Mouse (Mus musculus) urinary bladder, postnatal 36 days (tissue): ENCODE measurements at regions not wholly inside any gene's neighbourhood (a gene's known extent, or its start where the extent isn't known, plus 50 kb on each side); places are given as distances from the start of the nearest gene placed in this dataset.

Experiments used
- DNase-seq, 2 experiments: peaks; one replicate each; pipeline ENCODE4 v3.0.0; 2022; ENCODE audit warnings: low spot score in 2 of 2, mixed read lengths in 1 of 2

DNA sequence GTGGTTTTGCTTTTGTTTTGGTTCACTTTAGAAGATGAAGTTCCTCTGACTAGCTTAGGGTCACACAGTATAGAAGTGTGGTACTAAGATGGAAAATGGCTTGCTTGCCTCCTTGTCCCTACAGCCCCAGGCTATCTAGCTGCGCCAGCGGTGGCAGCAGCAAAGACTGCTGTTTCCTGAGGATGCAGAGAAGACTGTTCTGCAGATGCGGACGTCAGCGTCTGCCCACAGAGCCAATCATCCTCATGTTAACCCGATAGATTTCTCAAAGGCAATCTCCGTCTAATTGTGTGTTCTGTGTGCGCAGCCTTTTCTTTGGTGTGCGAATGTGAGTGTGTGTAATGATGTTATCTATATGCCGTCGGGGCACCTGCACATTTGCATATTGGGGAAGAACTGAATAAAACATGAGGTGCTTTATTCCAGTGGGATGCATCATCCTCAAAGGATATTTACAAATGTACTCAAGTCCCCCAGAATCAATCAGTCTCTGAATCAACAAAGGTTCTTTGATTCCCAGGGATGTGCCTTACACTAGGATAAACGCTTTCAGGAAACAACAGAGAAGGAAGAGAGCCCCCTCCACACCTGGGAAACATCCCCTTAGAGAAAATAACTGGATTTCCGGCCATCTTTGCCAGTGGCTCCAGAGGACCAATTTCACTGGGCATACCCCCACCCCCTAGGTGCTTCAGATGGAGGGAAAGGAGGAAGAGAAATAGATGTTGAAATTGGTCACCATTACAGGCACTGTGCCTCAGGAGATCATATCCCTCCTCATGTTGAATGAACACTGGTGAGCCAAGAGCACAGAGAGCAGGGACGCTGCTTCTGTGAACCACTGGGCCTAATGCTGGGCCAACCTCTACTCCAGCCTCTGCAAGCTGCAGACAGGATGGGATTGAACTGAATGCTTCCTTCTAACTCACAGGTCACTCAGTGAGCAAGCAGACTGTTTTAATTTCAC, 409.7 kb upstream of the Plxna2 start:
- no peak for DNase-seq

DNA sequence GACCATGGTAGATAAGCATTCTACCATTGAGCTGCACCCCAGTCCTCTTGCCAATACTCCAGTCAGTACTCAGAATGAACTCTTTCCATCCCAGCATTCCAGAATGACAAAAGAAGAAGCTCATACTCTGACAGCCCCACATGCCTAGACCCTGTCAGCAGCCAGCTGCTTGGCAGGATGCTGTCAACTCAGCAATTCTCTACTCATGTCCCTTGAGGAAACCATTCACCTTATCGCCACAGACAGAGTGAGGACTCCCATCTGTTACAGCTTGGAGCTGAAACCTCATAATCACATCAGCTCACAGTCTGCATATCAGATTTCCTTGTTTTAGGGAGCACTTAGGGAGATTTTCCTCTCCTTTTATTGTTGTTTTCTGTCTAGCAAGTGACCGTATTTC, 420.5 kb upstream of the Plxna2 start:
- DNase-seq: no peak

DNA sequence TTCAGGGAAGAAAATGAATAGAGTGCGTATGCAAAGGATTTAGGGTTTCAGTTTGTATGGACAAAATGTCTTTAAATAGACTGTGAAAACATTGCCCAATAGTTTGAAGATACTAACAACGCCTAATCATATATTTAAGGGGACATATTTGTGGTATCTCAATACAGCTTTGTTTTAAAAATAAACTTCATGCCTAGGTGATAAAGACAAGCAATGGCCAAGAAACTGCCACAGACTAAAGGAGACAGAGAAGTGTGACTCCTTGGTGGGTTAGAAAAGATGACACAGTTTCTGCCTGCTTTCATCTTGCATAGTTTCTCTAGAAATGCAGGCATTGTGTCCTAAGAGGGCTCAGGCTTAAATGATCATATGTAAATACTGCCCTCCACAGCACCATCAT, 435.7 kb upstream of the Plxna2 start:
- DNase-seq: no peak

DNA sequence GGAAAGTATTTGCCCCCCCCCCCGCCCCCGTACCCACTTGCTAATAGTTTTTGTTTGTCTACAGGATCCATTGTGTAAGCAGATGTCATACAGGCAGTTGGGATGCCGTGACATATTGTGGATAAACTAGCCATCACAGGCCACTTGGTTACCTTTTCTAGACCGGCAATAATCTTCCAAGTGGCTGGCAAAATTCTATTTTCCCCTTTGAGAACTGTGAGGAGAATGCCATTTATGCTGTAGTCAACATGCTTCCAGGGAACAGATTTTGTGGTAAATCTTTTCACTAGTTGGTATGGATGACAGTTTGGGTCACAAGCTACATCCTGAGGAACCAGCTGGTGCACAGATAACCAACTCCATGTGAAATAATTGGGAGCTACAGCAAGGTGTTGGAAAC, 456.5 kb upstream of the Plxna2 start:
- DNase-seq: no peak

DNA sequence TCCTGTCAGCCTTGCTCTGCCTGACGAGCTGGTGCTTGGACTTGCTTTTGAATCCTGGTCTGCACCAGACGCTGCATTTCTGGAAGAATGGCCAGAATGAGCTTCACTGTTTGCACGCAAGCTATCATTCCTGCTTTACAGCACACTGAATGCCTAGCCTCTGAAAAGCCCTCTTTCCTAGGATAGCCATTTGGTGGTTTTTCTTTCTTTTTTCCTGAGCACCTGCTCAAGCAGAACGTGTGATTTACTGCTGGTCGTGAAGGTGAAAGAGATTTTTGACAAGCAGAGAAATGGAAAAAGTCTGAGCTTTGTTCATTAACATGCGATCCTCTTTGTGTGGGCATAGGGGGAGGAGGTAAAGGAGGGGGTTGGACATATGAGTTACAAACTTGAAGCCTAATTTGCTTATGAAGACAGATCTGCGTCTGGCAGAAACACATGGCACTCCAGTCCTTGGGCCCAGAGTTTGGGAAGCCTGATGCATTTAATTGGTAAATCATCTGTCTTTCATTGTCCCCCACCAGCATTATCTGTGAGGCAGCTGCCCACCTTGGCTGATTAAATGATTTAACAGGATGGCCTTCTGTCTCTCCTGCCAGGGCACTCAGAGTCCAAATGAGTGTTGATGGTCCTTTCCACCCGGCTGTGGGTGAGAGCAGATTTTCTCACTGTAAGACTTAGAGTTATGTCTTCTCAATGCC, 457.1 kb upstream of the Plxna2 start:
- DNase-seq: no peak

DNA sequence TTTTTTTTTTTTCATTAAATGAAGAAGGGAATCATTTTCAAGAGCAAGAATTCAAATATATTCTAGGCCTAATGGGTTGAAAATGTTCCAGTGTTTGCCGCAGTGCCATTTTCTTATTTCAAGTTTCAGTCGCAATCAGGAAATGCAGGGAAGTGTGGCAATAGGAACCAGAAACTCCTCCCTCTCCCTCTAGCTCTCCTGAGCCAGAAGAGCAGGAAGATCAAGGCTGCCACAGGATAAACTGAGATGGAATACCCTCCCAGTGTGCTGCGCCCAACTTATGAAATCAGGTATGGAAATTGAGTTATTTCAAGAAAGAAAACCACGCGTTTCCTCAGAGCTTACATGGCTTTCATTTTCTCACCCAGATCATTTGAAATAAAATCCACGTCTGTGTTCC, 460.8 kb upstream of the Plxna2 start:
- no peak for DNase-seq

DNA sequence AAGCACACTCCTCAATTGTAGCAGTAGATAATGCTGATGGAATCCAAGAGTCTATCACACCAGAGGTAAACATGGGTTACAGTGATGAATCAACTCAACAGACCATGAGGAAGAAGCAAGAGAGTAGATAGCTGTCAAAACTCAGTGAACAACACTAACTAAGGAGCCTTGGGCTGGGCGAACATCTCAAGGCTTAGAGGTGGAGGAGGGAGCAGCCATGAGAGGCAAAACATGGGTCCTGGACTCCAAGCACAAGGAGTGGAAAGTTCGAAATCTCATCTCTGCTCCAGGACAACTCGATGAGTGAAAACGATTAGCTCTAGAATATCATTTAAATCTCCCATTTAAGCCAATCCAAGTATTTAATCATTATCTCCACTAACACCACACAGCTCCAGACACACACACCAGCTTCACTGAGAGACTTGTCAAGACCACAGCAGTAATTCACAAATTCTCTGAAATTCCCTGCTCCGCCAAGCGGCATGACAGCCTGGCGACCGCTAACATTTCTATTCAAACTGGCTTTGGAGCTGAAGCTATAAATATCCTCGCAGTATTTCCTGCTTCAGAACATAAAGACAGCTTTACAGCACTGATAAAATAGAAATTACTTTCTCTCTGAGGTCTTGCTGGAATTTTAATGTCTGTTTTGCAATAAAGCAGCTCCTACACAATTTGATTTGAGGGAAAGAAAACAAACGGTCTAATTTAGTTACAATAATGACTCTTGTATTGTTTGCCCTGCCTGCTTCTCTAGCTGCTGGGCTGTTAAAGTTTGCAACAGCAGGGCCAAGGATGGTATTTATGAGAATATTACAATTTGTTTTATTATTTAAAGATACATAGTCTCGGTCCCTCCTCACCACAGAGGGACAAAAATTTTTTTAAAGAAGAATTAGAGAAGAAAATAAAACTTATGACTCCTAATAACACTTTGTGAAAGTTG, 469.3 kb upstream of the Plxna2 start:
- no peak for DNase-seq

DNA sequence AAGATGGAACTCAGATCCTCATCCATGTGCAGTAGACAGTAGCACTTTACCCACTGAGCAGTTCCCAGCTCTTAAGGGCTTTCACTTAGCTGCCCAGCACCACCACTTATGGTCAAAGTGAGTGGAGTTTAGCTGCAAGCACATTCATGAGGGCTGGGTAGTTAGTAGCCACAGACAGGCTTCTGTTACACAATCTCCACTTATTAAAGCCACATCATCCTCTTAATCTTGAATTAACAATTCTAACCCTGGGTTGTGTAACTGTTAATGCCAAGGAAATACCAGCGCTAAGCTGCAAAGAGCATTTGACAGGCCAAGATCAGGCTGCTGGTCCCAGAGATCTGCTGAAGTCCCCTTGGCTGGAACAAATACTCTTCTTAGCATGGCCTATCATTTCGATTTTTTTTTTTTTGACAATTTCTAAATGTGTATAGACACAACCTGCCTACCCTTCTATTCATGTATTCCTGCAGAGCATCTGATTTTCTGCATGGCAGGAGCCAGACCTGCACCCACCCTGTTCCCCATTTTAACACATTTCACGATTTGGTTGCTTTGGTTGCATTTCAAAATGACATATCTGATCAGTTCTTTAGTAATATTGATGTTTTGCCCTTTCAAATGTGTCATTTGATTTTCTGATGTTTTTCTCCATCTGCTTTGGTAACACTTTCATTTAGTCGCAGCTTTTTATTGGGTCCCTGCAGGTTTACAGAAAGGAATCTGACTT, 500.2 kb upstream of the Plxna2 start:
- DNase-seq: no peak

DNA sequence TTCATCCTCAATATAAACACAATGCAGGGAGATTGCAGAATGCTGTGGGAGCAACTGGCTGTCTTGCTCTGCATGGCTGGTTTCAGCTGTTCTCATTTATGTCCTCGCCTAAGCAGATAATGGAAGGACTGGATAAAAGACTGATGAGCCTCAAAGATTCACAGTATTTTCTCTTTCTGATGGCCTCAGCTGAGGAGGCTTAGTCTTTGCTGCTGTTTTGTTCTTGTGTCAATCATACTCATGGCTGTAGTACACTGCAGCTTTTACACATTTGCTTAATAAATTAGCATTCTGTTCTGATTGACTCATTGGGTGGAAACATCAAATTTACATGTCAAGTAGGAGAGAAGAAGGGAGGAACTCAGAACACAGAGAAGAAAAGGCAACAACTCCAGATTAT, 503.6 kb upstream of the Plxna2 start:
- DNase-seq: no peak

DNA sequence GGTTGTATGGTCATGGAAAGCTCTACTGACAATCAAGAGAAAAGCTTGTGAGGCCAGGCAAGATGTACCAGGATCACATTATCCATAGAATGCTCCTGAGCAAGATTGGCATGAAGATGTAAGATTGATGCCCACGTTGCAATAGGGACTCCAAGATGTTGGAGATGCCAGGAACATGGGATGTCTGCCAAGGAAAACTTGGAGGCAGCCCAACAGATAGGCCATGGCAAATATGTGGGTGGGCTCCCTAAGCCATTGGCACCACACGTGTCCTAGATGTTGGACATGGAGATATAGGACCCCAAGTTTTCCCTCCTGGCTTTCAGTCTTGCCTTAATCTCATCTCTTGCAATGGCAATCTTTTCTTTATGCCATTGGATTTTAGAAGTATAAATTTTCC, 506.1 kb upstream of the Plxna2 start:
- DNase-seq: no peak

DNA sequence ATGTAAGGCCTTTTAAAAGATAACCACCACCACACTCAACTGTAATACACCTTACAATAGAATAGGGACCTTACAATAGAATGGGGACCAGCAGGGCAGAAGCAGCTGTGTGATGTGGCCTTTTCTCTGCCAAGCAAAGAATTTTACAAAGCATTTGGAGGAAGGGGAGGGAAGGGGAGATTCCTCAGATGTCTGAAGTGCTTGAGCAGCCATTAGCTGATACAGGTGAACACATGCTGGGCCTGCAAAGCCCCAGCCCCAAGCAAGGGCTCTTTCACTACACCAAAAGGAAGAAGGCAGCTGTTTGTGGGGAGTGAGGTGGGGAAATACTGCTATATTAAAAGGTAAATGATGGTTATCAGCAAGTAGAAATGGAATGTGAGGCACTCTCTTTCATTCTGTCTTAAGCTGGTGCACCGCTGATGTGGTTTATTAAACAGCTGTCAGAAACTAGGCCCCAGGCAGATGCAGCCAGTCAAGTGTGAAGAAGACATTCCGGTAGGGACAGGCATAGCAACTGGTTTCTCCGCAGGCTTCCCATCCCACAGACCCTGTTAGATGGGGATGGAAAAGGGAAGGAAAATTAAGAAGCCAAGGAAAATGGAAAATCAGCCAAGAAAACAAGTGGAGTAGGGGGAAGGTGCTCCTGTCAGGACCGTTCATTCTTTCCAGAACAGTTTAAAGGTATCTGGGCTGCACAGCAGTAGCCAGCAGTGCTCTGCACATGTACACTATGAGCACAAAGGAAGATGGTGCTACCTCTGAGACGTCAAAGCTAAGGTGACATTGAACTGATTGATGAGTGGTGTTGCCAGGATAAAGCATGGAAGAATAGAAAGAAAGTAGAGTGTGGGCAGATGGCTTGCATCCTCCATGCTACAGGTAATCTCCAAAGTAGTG, 508.6 kb upstream of the Plxna2 start:
- no peak for DNase-seq

DNA sequence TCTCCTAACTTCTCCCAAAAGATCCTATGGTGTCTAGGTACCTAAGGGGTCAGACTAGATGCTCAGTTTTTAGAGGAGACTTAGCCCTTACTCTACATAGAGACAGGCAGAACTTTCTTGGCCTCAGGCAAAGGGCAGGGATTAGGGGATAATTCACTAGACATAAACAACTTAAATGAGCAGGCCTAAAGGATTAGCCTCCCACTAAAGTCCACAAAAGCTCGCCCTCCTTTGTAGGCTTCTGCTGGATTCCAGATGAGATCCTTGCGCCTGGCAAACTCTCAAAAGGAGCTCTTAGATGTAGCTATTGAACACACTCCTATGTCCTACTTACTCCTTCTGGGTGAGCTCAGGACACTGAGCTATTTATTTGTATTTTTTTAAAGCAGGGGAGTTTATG, 509.9 kb upstream of the Plxna2 start:
- no peak for DNase-seq

DNA sequence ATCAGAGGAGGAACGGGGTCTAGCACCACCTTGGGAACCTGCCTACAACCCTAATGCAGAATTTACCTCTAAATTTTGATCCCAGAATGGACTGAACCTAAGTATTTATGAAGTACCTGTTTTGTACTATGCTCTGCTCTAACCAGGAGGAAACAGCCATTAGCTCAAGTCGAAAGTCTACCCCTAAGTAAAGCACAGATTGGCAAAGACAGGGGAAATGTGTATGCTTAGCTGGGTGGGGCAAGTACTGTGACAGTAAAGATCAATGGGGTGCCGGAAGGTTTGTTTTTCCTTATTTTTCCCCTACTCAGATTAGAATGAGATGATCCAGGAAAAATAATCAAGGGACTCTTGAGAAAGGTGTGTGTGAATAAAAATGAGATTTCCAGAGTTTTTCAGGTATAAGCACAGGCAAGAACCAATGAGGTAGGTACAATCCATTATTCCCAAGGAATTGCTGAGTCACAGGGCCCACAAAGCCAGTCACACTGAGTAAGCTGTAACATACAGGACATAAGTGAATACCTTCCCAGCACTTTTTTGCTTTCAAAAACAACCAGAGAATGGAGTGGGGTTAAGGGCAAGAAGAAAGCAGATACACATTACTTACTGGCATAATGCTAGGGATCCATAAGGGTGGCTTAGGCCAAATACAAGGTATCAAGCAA, 510.6 kb upstream of the Plxna2 start:
- no peak for DNase-seq

DNA sequence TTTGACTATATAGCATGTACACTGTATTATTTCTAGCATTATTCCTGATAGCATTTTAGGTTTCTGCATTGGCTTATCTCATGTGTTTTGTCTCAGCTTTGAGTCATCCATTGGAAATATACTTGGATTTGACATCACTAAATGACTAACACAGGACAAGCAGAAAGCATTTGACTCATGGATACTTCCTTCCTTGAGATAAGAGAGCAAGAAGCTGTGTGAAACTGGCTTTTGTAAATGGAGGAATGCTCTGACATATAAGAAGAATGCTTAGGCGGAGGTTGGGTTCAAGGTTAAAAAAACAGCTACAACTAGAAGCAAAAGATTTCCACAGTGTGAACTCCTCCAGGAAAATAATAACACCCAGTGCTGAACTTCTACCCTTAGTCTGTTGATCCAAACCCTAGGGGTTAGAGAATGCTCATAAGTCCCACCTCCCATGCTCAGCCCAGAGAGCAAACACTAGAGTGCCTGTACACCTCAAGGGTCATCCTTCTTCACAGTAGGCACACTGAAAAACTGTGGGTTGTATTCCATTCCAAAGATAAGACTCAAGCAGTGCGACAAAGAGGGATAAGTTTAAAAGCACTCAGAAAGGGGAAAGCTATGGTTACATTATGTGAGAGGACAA, 528.0 kb upstream of the Plxna2 start:
- no peak for DNase-seq

DNA sequence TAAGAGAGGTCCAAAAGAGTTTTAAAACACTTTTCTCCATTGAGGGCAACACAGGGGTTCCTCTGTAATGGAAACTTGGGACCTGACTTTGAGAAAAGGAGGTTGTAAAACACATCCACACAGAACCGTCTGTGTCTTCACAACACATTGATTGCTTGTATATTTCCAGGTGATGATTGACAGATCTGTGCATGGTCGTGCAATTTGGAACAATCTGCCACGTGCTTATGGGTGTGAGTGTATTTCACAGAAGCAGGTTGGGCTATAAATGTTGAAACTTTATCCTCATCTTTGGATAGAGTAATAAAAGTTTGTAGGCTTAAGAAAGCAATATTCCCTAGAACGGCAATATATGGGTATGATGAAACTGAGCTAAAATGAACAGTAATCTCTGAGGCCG, 559.5 kb upstream of the Plxna2 start:
- DNase-seq: no peak

DNA sequence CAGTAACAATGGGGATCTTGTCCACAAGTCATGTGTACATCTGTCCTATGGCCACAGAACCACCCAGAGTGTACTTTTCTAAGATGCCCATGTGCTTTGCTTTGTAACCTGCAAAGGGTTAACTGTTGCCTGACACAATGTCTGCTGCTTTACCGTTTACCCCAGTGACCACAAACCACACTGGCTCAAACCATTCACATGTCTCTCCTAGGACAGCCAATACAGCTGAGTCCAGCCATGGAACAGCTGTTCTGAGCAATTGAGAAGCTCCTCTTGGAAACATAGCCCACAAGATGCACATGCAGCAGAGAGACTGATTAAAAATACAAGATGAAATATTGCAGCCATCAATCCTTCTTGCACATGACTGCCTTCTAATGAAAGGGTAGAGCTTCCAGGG, 561.5 kb upstream of the Plxna2 start:
- DNase-seq: no peak

DNA sequence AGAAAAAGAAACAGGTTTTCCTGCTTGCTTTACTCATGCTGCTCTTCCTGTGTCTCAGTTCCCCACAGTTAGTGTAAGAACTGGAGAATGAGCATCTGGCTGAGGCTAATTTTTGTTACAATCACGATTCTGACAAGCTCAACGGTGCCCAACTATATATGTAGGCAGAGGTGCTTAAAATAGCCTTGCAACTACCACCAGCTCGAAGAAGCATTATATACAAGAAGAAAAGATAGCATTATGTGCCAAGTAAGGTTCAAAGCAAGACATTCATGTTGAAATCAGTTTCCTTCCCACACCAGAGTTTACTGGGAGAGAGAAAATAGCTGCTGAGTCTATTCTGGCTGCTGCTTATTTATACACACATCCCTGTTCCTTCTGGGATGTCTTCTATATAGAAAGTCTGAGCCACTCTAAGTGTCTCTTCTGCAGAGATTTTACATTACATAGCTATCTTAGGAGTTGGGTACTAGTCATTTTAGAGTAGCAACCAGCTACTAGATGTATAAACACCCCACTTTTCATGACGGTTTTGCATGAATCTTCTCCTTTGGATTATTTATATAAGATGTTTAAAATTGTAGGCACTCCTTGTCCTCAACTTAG, 568.2 kb upstream of the Plxna2 start:
- no peak for DNase-seq

DNA sequence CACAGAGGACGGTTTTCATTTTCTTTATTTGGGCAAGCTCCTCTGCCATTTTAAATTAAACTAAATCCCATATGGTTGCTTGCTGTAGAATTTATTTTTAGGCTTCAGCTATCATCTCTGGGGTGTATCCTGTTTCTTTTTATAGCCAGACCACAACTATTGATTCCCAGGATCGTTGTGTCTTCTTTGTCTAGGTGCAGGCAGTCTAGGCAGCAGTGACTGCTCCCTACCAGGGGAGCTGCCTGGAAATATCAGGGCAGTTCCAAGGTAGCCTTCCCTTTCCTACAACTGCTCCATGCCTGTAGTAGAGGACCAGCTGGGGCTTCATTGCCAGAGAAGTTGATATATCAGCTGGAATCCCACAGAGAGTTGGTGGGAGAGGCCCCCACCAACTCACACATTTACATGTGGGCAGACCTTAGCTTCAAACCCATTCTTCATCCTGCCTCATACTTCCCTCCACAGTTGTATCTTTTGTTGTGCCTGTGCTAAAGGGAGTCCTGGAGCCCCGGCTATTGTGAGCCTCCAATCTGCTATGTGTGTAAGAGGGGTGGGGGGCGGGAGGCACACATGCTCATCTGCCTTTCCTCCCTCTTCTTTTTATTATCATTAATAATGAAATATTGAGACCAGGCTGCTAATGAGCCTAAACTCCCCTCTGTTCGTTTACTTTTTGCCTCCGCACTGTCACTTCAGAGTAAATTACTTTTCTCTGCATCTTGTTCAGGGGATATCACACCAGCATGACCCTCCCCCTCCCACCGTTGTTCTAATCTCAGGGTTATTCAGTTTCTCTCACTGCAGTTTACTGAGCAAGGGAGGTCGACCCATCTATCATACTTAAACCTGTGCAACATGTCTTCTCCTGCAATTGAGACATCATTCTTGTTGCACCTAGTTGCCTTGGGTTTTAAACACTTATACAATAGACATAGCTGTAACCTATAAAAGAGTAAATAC, 576.3 kb upstream of the Plxna2 start:
- DNase-seq: no peak
